Mouse (Mus musculus) hindbrain, embryonic 15.5 days (tissue): Measurements from ENCODE around the gene Adcy5. TPM values are rescaled to one million over a fixed set of nuclear protein-coding genes. Genes with fewer than 3 reads are reported as not detected.

ENCODE experiments used
- ATAC-seq: fragments of 200-750 bp; cut with Nextera tagmentation; 2 replicates; pipeline ENCODE4 v1.8.0; 2017; ENCODE audit warnings: low read depth, moderate number of reproducible peaks, moderate TSS enrichment; ENCODE audit not compliant: low FRiP score
- H3K27ac ChIP-seq: fragments of 300-500 bp; sonication (generic); replicated peaks from 2 replicates; pipeline ENCODE4 v1.5.1; 2015; ENCODE audit warnings: mild to moderate bottlenecking, inconsistent platforms
- H3K27me3 ChIP-seq: fragments of 300-500 bp; sonication (generic); 2 replicates; pipeline ENCODE4 v1.6.1; 2015; ENCODE audit warnings: control low read depth, inconsistent platforms
- H3K36me3 ChIP-seq: fragments of 300-500 bp; sonication (generic); 2 replicates; pipeline ENCODE4 v1.6.1; 2015; ENCODE audit warnings: control low read depth, inconsistent platforms
- H3K4me1 ChIP-seq: fragments of 300-500 bp; sonication (generic); replicated peaks from 2 replicates; pipeline ENCODE4 v1.6.1; 2015; ENCODE audit warnings: control low read depth, inconsistent platforms
- H3K4me2 ChIP-seq: fragments of 300-500 bp; sonication (generic); 2 replicates; pipeline ENCODE4 v1.6.1; 2015; ENCODE audit warnings: moderate library complexity, mild to moderate bottlenecking, inconsistent platforms
- H3K4me3 ChIP-seq: fragments of 300-500 bp; sonication (generic); 2 replicates; pipeline ENCODE4 v1.5.1; 2015; ENCODE audit warnings: mild to moderate bottlenecking, inconsistent platforms
- H3K9ac ChIP-seq: fragments of 300-500 bp; sonication (generic); 2 replicates; pipeline ENCODE4 v1.6.1; 2015; ENCODE audit warnings: inconsistent platforms
- H3K9me3 ChIP-seq: fragments of 300-500 bp; sonication (generic); 2 replicates; pipeline ENCODE4 v1.6.1; 2016; ENCODE audit warnings: control low read depth, inconsistent platforms
- WGBS: fragments of 180-500 bp; shearing (Covaris S2); methylation state at CpG from one replicate; pipeline ENCODE4 v1.1.7; 2015; 5-methylcytosine and 5-hydroxymethylcytosine counted together
- polyA plus RNA-seq: library from polyadenylated mRNA; unstranded; fragments of >200 nt; fragmentation: Nextera tagmentation; extraction: Ambion mirVana; gene quantifications from 2 replicates; pipeline ENCODE4 v1.2.1, GENCODE M21; 2015

The Adcy5 gene
- polyA plus RNA-seq, 1 experiment from 2014 or later: 7.6 TPM

- Histone ChIP-seq H3K4me3 (peak overlapping the region; percentile 10; the same call in 1 of the 2 replicates), H3K9ac (no peak overlapping the region), H3K27ac (0 out of 2 replicates have a peak overlapping the region, but pooled peaks have one; percentile 47), H3K27me3 (no peaks in the 10 kb centered on the region), H3K4me1 (peaks cover 75% of the 10 kb centered on the region), H3K9me3 (no peaks in the 10 kb centered on the region), H3K4me2 (peak overlapping the region; percentile 70), H3K36me3 (no peaks in the 10 kb centered on the region)
- ATAC-seq: no peak
- 63% methylated on average over 8 of the region's 8 CpGs for WGBS
Measured at GRCm38 (mm10) chr16:35159532-35159931, 4.9 kb downstream of the Adcy5 start.

- no peaks in the 10 kb centered on the region for H3K36me3 ChIP-seq
- 0 out of 2 replicates have a peak overlapping the region, but pooled peaks have one; percentile 47 for H3K27ac ChIP-seq
- H3K4me2 ChIP-seq: peak overlapping the region; percentile 70
- H3K4me3 ChIP-seq: peak overlapping the region; percentile 10; the same call in 1 of the 2 replicates
- 50% methylated on average over 4 of the region's 4 CpGs for WGBS
- no peak for ATAC-seq
- no peaks in the 10 kb centered on the region for H3K27me3 ChIP-seq
- no peaks in the 10 kb centered on the region for H3K9me3 ChIP-seq
- no peak overlapping the region for H3K9ac ChIP-seq
- peaks cover 80% of the 10 kb centered on the region for H3K4me1 ChIP-seq
Measured at GRCm38 (mm10) chr16:35159991-35160390, 5.3 kb downstream of the Adcy5 start.

GRCm38 (mm10) chr16:35164361-35165224 is 9.9 kb downstream of the Adcy5 start:
- H3K4me2 ChIP-seq: peak overlapping the region; percentile 42
- no peaks in the 10 kb centered on the region for H3K27me3 ChIP-seq
- WGBS: 30% methylated on average over 19 of the region's 19 CpGs
- no peak overlapping the region for H3K9ac ChIP-seq
- peak; percentile 57 for ATAC-seq
- no peaks in the 10 kb centered on the region for H3K9me3 ChIP-seq
- H3K36me3 ChIP-seq: no peaks in the 10 kb centered on the region
- peaks cover 59% of the 10 kb centered on the region for H3K4me1 ChIP-seq
- H3K4me3 ChIP-seq: no peak overlapping the region
- H3K27ac ChIP-seq: peak overlapping the region; percentile 5; the same call in 1 of the 2 replicates

GRCm38 (mm10) chr16:35165361-35165760 is 10.7 kb downstream of the Adcy5 start:
- WGBS: 63% methylated on average over 6 of the region's 6 CpGs
- Histone ChIP-seq H3K9ac (no peak overlapping the region), H3K4me3 (no peak overlapping the region), H3K27me3 (no peaks in the 10 kb centered on the region), H3K27ac (peak overlapping the region; percentile 5; the same call in 1 of the 2 replicates), H3K4me2 (peak overlapping the region; percentile 42; the same call in 1 of the 2 replicates), H3K4me1 (peaks cover 51% of the 10 kb centered on the region), H3K36me3 (no peaks in the 10 kb centered on the region), H3K9me3 (no peaks in the 10 kb centered on the region)
- ATAC-seq: no peak

- no peak overlapping the region for H3K9ac ChIP-seq
- no peak overlapping the region for H3K4me3 ChIP-seq
- no peak for ATAC-seq
- no peaks in the 10 kb centered on the region for H3K36me3 ChIP-seq
- no peaks in the 10 kb centered on the region for H3K27me3 ChIP-seq
- 70% methylated on average over 3 of the region's 3 CpGs for WGBS
- peaks cover 47% of the 10 kb centered on the region for H3K4me1 ChIP-seq
- no peak overlapping the region for H3K27ac ChIP-seq
- H3K9me3 ChIP-seq: no peaks in the 10 kb centered on the region
- H3K4me2 ChIP-seq: no peak overlapping the region
Measured at GRCm38 (mm10) chr16:35165788-35166187, 11.1 kb downstream of the Adcy5 start.

- Histone ChIP-seq H3K27me3 (no peaks in the 10 kb centered on the region), H3K27ac (no peak overlapping the region), H3K9ac (no peak overlapping the region), H3K36me3 (no peaks in the 10 kb centered on the region), H3K9me3 (no peaks in the 10 kb centered on the region), H3K4me1 (peaks cover 31% of the 10 kb centered on the region), H3K4me3 (no peak overlapping the region), H3K4me2 (no peak overlapping the region)
- 80% methylated on average over 7 of the region's 7 CpGs for WGBS
- ATAC-seq: no peak
Measured at GRCm38 (mm10) chr16:35169431-35169830, 14.8 kb downstream of the Adcy5 start.

- 95% methylated on average over 5 of the region's 5 CpGs for WGBS
- H3K4me2 ChIP-seq: no peak overlapping the region
- no peak overlapping the region for H3K27ac ChIP-seq
- no peaks in the 10 kb centered on the region for H3K36me3 ChIP-seq
- no peak overlapping the region for H3K9ac ChIP-seq
- ATAC-seq: no peak
- H3K9me3 ChIP-seq: no peaks in the 10 kb centered on the region
- no peak overlapping the region for H3K4me3 ChIP-seq
- no peaks in the 10 kb centered on the region for H3K27me3 ChIP-seq
- 0 out of 2 replicates have a peak, but pooled peaks cover 6% of the 10 kb centered on the region for H3K4me1 ChIP-seq
Measured at GRCm38 (mm10) chr16:35172195-35172594, 17.5 kb downstream of the Adcy5 start.

GRCm38 (mm10) chr16:35178516-35178915 is 23.8 kb downstream of the Adcy5 start:
- peaks cover 6% of the 10 kb centered on the region; the same call in 1 of the 2 replicates for H3K4me1 ChIP-seq
- H3K27ac ChIP-seq: no peak overlapping the region
- ATAC-seq: no peak
- no peaks in the 10 kb centered on the region for H3K9me3 ChIP-seq
- H3K4me2 ChIP-seq: no peak overlapping the region
- H3K4me3 ChIP-seq: no peak overlapping the region
- WGBS: 75% methylated on average over 3 of the region's 3 CpGs
- no peak overlapping the region for H3K9ac ChIP-seq
- no peaks in the 10 kb centered on the region for H3K27me3 ChIP-seq
- H3K36me3 ChIP-seq: 0 out of 2 replicates have a peak, but pooled peaks cover 3% of the 10 kb centered on the region

GRCm38 (mm10) chr16:35179082-35179481 is 24.4 kb downstream of the Adcy5 start:
- ATAC-seq: no peak
- H3K9me3 ChIP-seq: no peaks in the 10 kb centered on the region
- WGBS: 47% methylated on average over 8 of the region's 8 CpGs
- no peaks in the 10 kb centered on the region for H3K27me3 ChIP-seq
- H3K4me3 ChIP-seq: no peak overlapping the region
- 0 out of 2 replicates have a peak, but pooled peaks cover 3% of the 10 kb centered on the region for H3K36me3 ChIP-seq
- no peak overlapping the region for H3K9ac ChIP-seq
- H3K4me2 ChIP-seq: no peak overlapping the region
- H3K27ac ChIP-seq: no peak overlapping the region
- H3K4me1 ChIP-seq: peaks cover 4% of the 10 kb centered on the region; the same call in 1 of the 2 replicates

GRCm38 (mm10) chr16:35183161-35183560 is 28.5 kb downstream of the Adcy5 start:
- H3K9ac ChIP-seq: no peak overlapping the region
- ATAC-seq: no peak
- H3K4me3 ChIP-seq: no peak overlapping the region
- whole genome bisulfite sequencing: 78% methylated on average over 11 of the region's 11 CpGs
- no peaks in the 10 kb centered on the region for H3K27me3 ChIP-seq
- H3K9me3 ChIP-seq: no peaks in the 10 kb centered on the region
- 0 out of 2 replicates have a peak, but pooled peaks cover 3% of the 10 kb centered on the region for H3K36me3 ChIP-seq
- H3K4me1 ChIP-seq: no peaks in the 10 kb centered on the region; the same call in 1 of the 2 replicates
- no peak overlapping the region for H3K27ac ChIP-seq
- no peak overlapping the region for H3K4me2 ChIP-seq

- no peaks in the 10 kb centered on the region; the same call in 1 of the 2 replicates for H3K4me1 ChIP-seq
- H3K27ac ChIP-seq: no peak overlapping the region
- no peak for ATAC-seq
- H3K4me2 ChIP-seq: no peak overlapping the region
- no peak overlapping the region for H3K9ac ChIP-seq
- no peaks in the 10 kb centered on the region for H3K36me3 ChIP-seq
- no peak overlapping the region for H3K4me3 ChIP-seq
- H3K9me3 ChIP-seq: no peaks in the 10 kb centered on the region
- WGBS: 69% methylated on average over 4 of the region's 4 CpGs
- H3K27me3 ChIP-seq: no peaks in the 10 kb centered on the region
Measured at GRCm38 (mm10) chr16:35188111-35188510, 33.4 kb downstream of the Adcy5 start.

- Histone ChIP-seq H3K27ac (no peak overlapping the region), H3K27me3 (no peaks in the 10 kb centered on the region), H3K36me3 (no peaks in the 10 kb centered on the region), H3K4me1 (no peaks in the 10 kb centered on the region; the same call in 1 of the 2 replicates), H3K9me3 (no peaks in the 10 kb centered on the region), H3K9ac (no peak overlapping the region), H3K4me2 (no peak overlapping the region), H3K4me3 (no peak overlapping the region)
- WGBS: 77% methylated on average over 11 of the region's 11 CpGs
- ATAC-seq: no peak
Measured at GRCm38 (mm10) chr16:35189420-35190141, 34.9 kb downstream of the Adcy5 start.
